Mouse (Mus musculus): ENCODE measurements around the gene Rab40c. TPM values are rescaled to one million over a fixed set of nuclear protein-coding genes. Genes with fewer than 3 reads are reported as not detected.
A peak's percentile ranks its signal among the peaks of the same experiment; 100 is the strongest.

Gene Rab40c
- polyA plus RNA-seq, 1 experiment from 2014 or later, result 55.0 TPM

GRCm38 (mm10) chr17:25955736-25956135 is 36.2 kb upstream of the Rab40c start:
- no peak overlapping the region for H3K4me3 ChIP-seq
- H3K27ac ChIP-seq (replicated peaks), result no peak overlapping the region
- peaks cover 19% of the 10 kb centered on the region for H3K4me1 ChIP-seq (replicated peaks)
- H3K36me3 ChIP-seq, result no peaks in the 10 kb centered on the region
- no peak for ATAC-seq (ENCODE audit: low FRiP score, low read depth)
- 77% methylated on average over 3 of the region's 3 CpGs for WGBS
- no peak overlapping the region for H3K4me2 ChIP-seq
- no peak overlapping the region for H3K9ac ChIP-seq
- H3K9me3 ChIP-seq, result no peaks in the 10 kb centered on the region
- peaks cover 29% of the 10 kb centered on the region for H3K27me3 ChIP-seq

- Histone ChIP-seq H3K36me3 (no peaks in the 10 kb centered on the region), H3K9me3 (no peaks in the 10 kb centered on the region), H3K9ac (no peak overlapping the region), H3K4me2 (no peak overlapping the region), H3K27me3 (peaks cover 38% of the 10 kb centered on the region), H3K27ac (replicated peaks) (no peak overlapping the region), H3K4me1 (replicated peaks) (peaks cover 19% of the 10 kb centered on the region), H3K4me3 (no peak overlapping the region)
- 67% methylated on average over 2 of the region's 2 CpGs for WGBS
- no peak for ATAC-seq (ENCODE audit: low FRiP score, low read depth)
Observed at GRCm38 (mm10) chr17:25954671-25955070, 35.1 kb upstream of the Rab40c start.

DNA sequence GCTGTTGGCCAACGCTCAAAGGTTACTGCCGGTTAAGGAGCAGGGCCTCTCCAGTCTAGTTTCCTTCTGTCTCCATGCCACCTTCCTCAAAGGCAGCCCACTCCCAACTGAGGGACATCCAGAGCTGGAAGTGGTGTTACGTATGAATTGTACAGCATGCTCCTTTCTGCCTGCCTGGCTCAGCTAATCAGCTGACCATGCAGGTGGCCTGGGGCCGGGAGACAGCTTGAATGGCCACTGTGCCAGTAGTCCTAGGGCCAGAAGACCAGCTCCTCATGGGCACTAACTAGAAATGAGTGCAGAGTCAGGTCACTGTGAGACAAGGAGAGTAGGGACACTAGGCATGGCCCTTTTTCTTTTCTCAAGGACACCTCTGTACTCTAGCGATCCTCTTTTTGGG is 33.6 kb upstream of the Rab40c start:
- H3K9me3 ChIP-seq, result no peaks in the 10 kb centered on the region
- no peak overlapping the region for H3K9ac ChIP-seq
- no peak overlapping the region for H3K27ac ChIP-seq (replicated peaks)
- no peak overlapping the region for H3K4me2 ChIP-seq
- H3K4me1 ChIP-seq (replicated peaks), result peaks cover 19% of the 10 kb centered on the region
- whole genome bisulfite sequencing, result 81% methylated on average over 5 of the region's 5 CpGs
- H3K4me3 ChIP-seq, result no peak overlapping the region
- H3K27me3 ChIP-seq, result peaks cover 38% of the 10 kb centered on the region
- ATAC-seq (ENCODE audit: low FRiP score, low read depth), result no peak
- H3K36me3 ChIP-seq, result no peaks in the 10 kb centered on the region

DNA sequence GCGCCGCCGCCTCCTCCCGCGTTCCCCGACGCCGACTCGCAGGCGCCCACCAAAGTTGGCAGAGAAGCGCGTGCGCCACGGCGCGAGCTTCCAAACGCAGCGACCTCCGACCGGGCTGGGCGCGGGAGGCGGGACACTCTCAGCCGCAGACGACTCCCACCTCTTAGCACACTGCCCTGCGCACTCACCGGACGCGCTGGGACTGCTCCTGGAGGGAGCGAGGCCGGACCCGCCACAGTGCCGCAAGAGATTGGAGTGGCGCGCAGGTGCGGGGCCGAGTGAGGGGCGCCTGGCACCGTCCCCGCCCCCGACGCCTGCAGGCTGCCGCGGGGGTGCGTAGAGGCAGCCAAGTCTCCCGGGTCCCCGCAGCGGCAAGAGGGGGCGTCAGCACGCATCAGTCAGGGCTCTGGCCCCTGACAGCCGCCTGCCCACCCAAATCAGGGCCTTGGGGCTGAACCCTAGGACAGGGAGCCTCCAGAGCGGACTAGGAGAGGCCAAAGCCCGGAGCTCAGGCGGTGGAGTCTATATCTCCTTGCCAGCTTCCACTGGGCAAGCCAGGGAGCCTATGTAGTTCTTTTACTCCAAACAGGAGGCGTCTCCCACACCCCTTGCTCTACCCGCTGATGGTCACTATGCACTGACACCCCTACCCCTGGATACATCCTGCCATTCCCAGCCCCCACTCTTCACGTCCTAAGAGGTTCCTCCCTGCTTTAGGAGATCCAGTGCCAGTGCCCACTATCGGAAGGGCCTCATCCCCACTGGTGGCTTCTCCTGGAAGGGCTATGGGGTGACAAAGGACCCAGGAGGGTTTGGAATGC is 32.5 kb upstream of the Rab40c start, which contains the start of gene A930017K11Rik:
Gene A930017K11Rik, minus strand, starts transcription at position 763 of the 821 bp plus-strand sequence.
- peak within 1 kb of the TSS; percentile 34 for H3K4me3 ChIP-seq
- H3K27me3 ChIP-seq, result peaks cover 38% of the 10 kb centered on the region
- H3K9ac ChIP-seq, result no peak within 1 kb of the TSS
- H3K4me2 ChIP-seq, result peak within 1 kb of the TSS; percentile 60
- no peak within 1 kb of the TSS for H3K27ac ChIP-seq (replicated peaks)
- H3K4me1 ChIP-seq (replicated peaks), result peaks cover 13% of the 10 kb centered on the region
- 1% methylated on average over 56 of the region's 58 CpGs for WGBS
- no peaks in the 10 kb centered on the region for H3K36me3 ChIP-seq
- H3K9me3 ChIP-seq, result no peaks in the 10 kb centered on the region
- no peak for ATAC-seq (ENCODE audit: low FRiP score, low read depth)

DNA sequence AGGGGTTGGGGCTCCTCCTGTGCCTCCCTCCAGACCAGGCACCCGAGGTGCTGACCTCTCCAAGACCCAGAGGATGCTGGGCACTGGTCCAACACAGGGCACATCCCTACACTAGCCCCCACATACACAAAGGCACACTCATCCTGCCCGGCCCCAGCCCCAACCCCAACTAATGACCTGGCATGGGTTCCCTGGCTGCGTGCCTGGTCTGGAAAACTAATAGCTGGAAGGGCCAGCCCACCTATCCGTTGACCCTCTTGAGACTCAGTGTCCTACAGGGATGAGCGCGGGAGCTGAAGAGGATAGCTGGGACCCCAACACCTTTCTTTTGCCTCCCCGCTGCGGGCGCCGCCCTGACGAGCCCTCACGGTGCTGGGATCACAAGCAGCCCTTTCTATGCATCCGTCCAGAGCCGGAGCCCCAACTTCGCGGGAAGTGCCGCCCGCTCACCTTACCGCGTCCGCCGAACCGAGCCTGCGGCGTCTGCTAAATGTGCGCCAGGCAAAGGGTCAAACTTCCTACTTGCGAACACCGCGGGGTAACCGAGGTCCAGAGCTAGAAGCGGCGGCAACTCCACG is 31.8 kb upstream of the Rab40c start:
- no peak overlapping the region for H3K9ac ChIP-seq
- H3K27ac ChIP-seq (replicated peaks), result no peak overlapping the region
- ATAC-seq (ENCODE audit: low FRiP score, low read depth), result no peak
- H3K9me3 ChIP-seq, result no peaks in the 10 kb centered on the region
- peaks cover 13% of the 10 kb centered on the region for H3K4me1 ChIP-seq (replicated peaks)
- under 1% methylated on average over 33 of the region's 33 CpGs for WGBS
- H3K4me2 ChIP-seq, result peak overlapping the region; percentile 60
- no peaks in the 10 kb centered on the region for H3K36me3 ChIP-seq
- peaks cover 38% of the 10 kb centered on the region for H3K27me3 ChIP-seq
- peak overlapping the region; percentile 34 for H3K4me3 ChIP-seq

- Histone ChIP-seq H3K36me3 (no peaks in the 10 kb centered on the region), H3K27ac (replicated peaks) (no peak overlapping the region), H3K9me3 (no peaks in the 10 kb centered on the region), H3K4me1 (replicated peaks) (peaks cover 13% of the 10 kb centered on the region), H3K4me3 (no peak overlapping the region; the same call in 1 of the 2 replicates), H3K27me3 (peaks cover 38% of the 10 kb centered on the region), H3K4me2 (no peak overlapping the region), H3K9ac (no peak overlapping the region)
- no peak for ATAC-seq (ENCODE audit: low FRiP score, low read depth)
- no CpG with 5 or more reads among the region's 3 CpGs for WGBS
Observed at GRCm38 (mm10) chr17:25950706-25951105, 31.2 kb upstream of the Rab40c start.

GRCm38 (mm10) chr17:25949981-25950380 is 30.5 kb upstream of the Rab40c start:
- Histone ChIP-seq H3K4me3 (no peak overlapping the region), H3K27ac (replicated peaks) (no peak overlapping the region), H3K36me3 (no peaks in the 10 kb centered on the region), H3K9ac (no peak overlapping the region), H3K9me3 (no peaks in the 10 kb centered on the region), H3K4me2 (no peak overlapping the region), H3K27me3 (peaks cover 38% of the 10 kb centered on the region), H3K4me1 (replicated peaks) (peaks cover 13% of the 10 kb centered on the region)
- no peak for ATAC-seq (ENCODE audit: low FRiP score, low read depth)
- 75% methylated on average over 5 of the region's 5 CpGs for WGBS

DNA sequence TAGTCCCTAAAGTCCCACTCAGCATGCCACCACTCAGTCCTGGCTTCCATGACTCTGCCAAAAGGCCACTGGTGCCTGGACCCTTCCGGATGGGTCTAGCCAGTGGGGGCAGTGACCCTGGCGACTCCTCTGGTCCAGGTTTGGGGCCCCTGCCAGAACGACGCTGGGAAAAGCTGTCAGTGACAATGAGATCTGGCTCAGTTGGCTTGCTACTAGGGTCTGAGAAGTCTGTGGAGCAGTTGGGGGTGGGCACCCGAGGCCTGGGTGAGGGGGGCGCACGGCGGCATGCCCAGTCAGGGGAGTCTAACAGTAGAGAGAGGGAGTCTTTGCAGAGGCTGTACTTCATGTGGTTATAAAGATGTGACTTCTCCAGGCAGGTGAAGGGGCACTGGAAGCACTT is 28.5 kb upstream of the Rab40c start:
- Histone ChIP-seq H3K4me2 (no peak overlapping the region), H3K4me1 (replicated peaks) (peaks cover 13% of the 10 kb centered on the region), H3K9me3 (no peaks in the 10 kb centered on the region), H3K27me3 (peaks cover 29% of the 10 kb centered on the region), H3K36me3 (no peaks in the 10 kb centered on the region), H3K4me3 (no peak overlapping the region), H3K27ac (replicated peaks) (no peak overlapping the region), H3K9ac (no peak overlapping the region)
- WGBS, result 82% methylated on average over 8 of the region's 8 CpGs
- no peak for ATAC-seq (ENCODE audit: low FRiP score, low read depth)

- Histone ChIP-seq H3K9ac (no peak overlapping the region), H3K27ac (replicated peaks) (no peak overlapping the region), H3K27me3 (peaks cover 24% of the 10 kb centered on the region), H3K9me3 (no peaks in the 10 kb centered on the region), H3K4me2 (no peak overlapping the region), H3K36me3 (no peaks in the 10 kb centered on the region), H3K4me3 (no peak overlapping the region), H3K4me1 (replicated peaks) (peaks cover 13% of the 10 kb centered on the region)
- 80% methylated on average over 4 of the region's 4 CpGs for WGBS
- no peak for ATAC-seq (ENCODE audit: low FRiP score, low read depth)
Observed at GRCm38 (mm10) chr17:25947576-25947975, 28.0 kb upstream of the Rab40c start.

DNA sequence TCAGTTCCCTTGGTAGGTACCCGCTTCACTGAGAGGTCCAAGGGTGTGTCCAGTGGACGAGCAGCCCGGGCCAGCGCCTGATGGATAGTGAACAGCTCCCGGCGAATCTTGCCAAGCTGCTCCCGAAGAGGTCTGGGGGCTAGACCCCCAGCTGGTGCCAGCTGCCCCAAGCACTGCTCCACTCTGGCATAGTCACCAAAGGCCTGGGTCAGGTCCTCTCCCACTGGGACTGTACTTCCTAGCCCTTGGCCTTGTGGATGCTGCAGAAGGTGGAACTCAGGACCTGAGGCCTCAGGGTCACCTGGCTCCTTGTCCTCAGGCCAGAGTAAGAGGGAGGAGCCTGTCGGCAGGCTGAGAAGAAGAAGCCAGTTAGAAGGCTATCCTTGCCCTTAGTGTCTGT is 27.4 kb upstream of the Rab40c start:
- Histone ChIP-seq H3K27me3 (peaks cover 17% of the 10 kb centered on the region), H3K27ac (replicated peaks) (no peak overlapping the region), H3K9me3 (no peaks in the 10 kb centered on the region), H3K4me1 (replicated peaks) (peaks cover 17% of the 10 kb centered on the region), H3K36me3 (no peaks in the 10 kb centered on the region), H3K4me2 (no peak overlapping the region), H3K9ac (no peak overlapping the region), H3K4me3 (no peak overlapping the region)
- ATAC-seq (ENCODE audit: low FRiP score, low read depth), result no peak
- WGBS, result 84% methylated on average over 8 of the region's 8 CpGs

DNA sequence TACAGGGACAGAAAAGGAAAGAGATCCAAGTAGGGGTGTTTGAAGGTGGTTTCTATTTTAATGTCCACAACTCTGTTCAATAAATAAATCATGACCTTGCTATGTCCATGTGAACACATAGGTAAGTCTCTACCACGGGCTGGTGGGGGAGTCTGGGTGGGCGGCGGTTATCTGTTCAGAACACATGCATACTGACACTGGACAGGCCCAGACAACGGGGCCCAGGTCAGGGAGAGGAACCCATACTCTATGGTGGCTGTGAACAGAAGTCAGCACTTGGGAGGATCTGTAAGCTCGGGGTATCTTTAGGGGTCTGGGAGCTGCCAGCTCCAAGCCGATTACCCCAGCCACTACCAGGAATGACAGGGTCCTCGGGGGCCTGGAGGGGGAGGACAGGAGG is 26.8 kb upstream of the Rab40c start:
- WGBS, result 80% methylated on average over 7 of the region's 7 CpGs
- peaks cover 12% of the 10 kb centered on the region for H3K4me1 ChIP-seq (replicated peaks)
- H3K4me2 ChIP-seq, result no peak overlapping the region
- no peak overlapping the region for H3K9ac ChIP-seq
- no peaks in the 10 kb centered on the region for H3K36me3 ChIP-seq
- H3K4me3 ChIP-seq, result no peak overlapping the region
- ATAC-seq (ENCODE audit: low FRiP score, low read depth), result no peak
- no peaks in the 10 kb centered on the region for H3K9me3 ChIP-seq
- no peak overlapping the region for H3K27ac ChIP-seq (replicated peaks)
- peaks cover 14% of the 10 kb centered on the region for H3K27me3 ChIP-seq

GRCm38 (mm10) chr17:25945517-25946155 is 26.1 kb upstream of the Rab40c start:
- Histone ChIP-seq H3K4me2 (no peak overlapping the region), H3K4me3 (no peak overlapping the region), H3K9ac (no peak overlapping the region), H3K36me3 (no peaks in the 10 kb centered on the region), H3K4me1 (replicated peaks) (peaks cover 14% of the 10 kb centered on the region), H3K27ac (replicated peaks) (no peak overlapping the region), H3K9me3 (no peaks in the 10 kb centered on the region), H3K27me3 (peaks cover 8% of the 10 kb centered on the region)
- WGBS, result 57% methylated on average over 9 of the region's 9 CpGs
- ATAC-seq (ENCODE audit: low FRiP score, low read depth), result no peak
